Mouse (Mus musculus): ENCODE measurements around the gene Kansl2.
"Not testable (repeated sequence)": the region's sequence is repeated elsewhere in the genome, so short reads cannot be mapped to it uniquely, and the experiment has no call there.

Kansl2 gene

DNA sequence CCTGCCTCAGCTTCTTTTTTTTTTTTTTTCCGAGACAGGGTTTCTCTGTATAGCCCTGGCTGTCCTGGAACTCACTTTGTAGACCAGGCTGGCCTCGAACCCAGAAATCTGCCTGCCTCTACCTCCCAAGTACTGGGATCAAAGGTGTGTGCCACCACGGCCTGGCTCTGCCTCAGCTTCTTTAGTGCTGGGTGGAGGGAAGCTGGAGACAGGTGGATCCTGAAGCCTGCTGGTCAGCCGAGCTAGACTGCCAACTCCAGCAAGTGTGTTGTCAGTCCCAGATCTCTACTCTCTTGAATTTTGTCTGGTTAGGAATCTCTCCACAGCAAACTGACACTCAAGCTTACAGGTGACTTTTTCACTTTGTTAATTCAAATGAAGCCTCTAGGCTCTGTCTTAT lies 1.9 kb upstream of the Kansl2 start:
- DNase-seq, result no peak

DNA sequence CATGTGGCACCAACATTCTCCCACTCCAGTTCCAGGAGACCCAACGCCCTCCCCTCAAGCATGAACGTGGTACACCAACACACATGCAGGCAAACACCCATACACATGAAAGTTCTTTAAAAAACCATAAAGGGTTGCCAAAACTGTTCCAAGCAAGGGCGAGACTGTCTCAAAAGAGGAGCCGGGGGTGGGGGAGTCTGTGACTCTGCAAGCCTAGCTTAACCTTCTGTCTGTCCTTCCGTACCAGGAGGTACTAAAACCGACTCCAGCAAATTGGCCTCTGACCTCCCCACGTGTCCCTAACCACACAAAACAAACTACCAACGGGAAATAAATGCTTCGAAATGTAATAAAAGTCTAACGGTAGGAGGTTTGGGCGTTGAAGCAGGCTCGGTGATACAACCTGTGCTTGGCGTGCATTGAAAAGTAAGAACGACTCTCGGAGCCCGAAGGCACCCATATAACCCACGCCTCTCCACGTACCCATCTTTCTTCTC lies 981 bp downstream of the Kansl2 start:
- DNase-seq, result no peak

DNA sequence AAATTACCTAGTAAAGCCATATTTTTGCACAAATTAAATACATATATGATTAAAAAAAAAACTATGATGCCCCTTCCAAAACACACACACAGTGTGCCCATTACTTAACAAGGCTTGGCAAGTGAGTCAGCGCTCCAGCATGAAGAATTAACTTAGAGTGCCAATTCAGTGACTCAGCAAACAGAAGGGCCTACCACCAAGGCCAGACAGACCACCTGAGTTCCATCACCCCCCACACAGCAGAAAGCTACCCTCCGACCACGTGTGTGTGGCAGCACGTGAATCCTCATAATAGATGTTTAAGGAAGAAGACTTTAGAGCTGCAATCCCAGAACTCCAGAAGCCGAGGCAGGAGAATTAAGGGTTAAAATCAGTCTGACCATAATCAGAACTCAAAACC lies 1.8 kb downstream of the Kansl2 start:
- no peak for DNase-seq

DNA sequence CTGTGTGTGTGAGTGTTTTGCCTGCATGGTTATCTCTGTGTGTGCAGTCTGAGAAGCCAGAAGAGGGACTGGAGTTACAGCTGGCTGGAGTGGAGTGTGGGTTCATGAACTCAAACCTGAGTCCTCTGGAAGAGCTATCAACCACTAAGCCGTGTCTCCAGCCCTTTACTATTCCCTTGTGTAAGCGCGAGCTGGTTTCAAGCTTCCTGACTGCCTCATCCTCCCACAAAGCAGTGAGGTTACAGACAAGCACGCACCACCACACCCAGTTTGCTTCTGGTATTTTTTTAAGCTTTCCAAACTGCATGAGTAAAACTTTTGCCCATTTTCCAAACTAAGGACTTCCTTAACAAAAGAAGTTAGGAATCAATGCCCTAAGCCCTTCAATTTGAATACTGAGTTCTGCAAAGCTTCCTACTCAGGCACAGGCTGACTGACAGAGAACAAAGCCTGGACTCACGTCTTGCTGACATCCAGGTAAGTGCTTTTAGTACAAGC lies 5.9 kb downstream of the Kansl2 start:
- no peak for DNase-seq

DNA sequence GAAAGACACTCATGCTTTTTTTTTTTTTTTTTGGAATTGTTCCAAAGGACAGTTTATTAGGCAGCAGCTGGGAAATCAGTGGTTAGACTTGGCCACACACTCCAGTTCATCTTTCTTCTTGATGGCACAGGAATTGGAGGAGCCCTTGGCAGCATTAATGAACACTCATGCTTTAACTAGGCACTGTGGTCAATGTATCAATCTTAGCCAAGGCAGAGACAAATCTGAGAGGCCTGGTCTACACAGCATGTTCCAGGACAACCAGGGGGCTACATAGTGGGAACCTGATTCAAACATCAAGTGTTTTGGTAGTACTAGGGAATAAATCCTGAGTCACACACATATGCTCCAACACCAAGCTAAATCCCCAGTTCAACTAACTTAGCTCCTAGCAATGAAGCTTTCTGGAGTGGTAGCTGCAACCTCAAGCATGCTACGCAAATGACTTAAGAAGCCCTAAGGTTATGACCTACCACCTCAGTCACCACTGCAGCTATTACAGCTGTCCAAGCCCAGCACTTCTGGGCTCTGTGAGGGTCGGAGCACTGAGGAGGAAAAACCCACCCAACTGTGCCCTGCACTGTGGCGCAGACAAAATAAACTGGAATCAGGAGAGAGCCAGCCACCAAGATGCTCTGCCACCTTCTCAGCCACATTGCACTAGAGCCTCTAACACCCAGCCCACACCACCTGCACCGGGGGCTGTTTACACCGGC lies 6.8 kb downstream of the Kansl2 start:
- DNase-seq, result no peak

DNA sequence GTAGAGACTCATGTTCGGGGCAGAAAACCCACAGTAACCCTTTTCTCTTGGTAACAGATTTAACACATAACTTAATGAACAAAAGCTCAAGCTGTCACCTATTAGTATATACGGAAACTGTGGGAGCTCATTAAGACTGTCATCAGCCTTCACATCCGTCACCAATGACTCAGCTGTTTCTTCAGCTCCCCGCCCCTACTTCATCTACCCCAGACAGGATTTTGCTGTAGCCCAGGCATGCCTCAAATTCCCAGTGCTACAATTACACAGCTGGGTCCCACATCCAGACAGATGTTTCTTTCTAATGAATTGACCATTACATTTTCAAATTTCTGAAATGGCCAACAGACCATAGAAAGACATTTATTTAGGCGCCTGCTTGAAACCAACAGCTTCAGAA lies 8.0 kb downstream of the Kansl2 start:
- DNase-seq, result no peak

DNA sequence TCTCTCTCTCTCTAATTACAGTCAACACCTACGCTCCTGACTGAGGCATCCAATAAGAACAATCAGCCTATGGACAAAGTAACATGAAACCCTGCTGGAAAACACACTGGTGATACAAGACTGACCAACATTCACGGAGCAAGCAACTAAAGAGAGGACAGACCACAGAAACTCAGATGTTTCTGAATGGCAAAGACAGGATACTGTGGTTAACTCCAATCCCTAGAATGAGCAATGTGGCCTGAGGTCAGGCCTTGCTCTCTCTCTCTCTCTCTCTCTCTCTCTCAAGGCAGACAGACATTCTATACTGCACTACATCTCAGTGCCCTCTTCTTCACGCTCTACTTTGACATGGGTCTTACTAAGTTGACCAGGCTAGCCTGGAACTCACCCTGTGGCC lies 12.8 kb downstream of the Kansl2 start:
- DNase-seq, result no peak

DNA sequence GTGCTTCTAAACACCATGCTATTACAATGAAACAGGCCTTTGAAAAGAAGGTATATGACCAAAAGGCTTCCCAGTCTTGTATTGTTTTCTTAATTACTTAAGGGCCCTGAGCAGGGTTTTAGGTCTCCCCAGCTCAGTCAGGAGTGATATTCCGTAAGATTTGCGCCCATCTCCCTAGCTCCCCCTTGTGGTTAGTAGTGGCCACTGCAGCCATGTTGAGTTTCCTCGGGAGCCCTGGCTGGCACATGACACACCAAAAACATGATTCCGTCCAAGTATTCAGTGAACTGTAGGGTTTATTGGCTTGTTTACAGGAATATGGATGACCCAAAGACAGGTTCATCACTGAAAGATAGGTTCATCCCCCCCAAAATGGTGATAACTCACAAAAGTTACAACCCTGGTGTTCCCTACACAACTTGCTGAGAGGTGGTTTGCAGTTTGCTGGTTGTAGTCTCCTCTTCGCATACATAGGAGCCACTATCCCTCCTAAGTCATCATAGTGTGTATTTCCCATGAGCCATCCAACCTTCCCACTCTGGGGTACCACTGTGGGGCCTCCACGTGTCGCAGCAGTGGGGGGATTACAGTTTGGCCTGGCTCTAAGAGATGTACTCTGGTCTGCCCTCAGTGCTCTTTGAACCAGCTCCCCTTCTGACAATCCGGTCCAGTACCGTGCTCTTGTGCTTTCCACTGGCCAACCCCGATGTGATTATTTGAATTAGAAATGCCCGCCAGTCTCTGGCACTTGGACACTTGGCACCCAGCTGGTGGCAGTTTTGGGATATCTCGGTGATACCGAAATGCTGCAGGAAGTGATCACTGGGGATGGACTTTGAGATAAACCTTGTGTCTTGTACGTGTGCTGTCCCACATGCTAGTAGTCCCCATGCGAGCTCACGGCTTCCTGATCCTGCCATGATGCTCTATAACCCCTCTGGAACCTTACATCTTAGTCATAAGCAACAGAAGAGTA lies 16.4 kb downstream of the Kansl2 start:
- peak; percentile 68 for DNase-seq

DNA sequence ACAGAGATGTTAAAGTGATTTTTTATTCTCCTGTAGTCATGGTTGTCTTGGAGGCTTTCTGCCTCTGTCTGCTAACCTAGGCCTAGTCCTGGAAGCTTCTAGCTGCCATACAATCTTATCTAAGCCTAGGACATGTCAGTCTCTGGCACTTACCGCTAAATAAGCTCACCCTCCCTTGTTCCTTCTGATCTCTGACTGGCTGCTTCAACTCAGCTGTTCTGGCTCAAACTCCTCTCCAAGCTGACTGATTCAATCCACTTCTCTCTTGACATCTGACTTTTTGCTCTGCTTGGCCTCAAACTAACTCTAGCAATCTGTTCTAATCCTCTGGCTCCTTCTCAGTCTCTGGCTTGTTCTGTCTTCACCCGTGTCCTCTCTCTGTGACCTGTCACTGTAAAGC lies 19.2 kb downstream of the Kansl2 start:
- not testable (repeated sequence) for DNase-seq

DNA sequence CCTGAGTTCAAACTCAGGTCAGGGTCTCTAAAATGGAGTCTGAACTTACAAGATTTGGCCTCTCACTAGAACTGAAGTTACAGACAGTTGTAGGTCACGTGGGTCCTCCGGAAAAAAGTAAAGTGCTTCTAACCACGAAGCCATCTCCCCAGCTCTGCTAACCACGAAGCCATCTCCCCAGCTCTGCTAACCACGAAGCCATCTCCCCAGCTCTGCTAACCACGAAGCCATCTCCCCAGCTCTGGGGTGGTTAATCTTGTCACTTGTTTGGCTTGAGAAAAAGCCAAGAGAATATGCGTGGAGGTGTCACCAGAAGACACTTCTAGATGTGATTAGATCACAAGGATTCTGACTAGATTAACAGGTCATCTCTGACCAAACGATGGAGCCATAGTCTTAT lies 19.9 kb downstream of the Kansl2 start:
- no peak for DNase-seq

DNA sequence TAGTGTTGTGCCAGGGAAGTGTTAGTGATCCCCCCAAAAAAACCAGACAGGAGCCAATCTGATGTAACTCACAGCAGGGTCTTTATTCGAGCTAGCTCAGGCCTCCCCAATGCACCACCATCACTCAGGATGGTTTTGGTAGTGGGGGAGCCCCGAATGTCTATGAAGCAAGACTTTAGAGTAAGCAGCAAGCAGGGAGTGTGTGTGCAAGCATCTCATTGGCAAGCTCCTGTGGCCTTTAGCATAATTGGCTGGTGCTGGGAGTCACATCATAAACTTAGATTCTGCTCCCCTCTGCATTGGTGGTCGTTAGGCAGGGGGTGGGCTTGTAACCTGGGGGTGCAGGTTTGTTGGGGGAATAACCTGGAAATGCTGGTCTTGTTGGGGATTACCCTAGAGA lies 20.4 kb downstream of the Kansl2 start:
- not testable (repeated sequence) for DNase-seq

DNA sequence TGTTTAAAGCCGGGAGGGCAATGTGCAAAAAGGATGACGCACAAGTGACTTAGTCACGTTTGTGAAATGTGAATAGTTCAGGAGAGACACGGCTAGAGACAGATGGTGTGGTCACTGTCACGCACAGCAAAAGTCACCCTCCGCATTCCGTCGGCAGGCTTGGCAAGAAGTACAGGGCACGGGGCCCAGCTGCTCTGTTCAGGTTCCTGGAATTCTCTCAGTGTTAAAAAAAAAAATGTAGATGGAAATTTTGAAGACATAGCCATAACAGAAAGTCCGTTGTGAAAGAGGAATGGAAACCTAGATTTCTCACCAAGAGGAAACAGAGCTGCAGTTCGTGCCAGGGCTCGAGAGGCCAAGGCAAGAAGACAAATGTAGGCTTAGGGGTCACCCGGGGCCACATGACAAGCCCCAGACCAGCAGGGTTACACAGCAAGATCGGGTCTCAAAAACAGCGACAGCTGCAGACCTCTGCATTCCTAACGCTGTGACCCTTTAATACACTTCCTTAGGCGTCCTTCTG lies 21.2 kb downstream of the Kansl2 start:
- no peak for DNase-seq

DNA sequence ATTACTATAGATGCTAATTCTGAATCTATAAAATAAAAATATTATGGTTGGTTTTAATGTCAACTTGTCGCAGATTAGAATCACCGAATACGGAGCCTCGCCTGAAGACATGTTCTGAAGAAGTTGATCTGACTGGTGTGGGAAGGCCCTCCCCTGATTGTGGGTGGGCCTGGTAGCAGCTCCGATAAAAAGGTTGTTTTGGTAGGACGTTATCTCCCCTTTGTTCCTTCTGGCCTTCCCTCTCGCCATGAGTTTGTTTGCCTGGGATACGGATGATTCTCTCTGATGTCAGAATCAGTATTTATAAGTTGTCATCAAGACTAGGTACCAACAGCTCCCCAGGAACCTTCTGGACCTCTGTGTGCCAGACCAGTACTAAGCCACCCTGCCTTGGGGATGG lies 21.8 kb downstream of the Kansl2 start:
- no peak for DNase-seq

DNA sequence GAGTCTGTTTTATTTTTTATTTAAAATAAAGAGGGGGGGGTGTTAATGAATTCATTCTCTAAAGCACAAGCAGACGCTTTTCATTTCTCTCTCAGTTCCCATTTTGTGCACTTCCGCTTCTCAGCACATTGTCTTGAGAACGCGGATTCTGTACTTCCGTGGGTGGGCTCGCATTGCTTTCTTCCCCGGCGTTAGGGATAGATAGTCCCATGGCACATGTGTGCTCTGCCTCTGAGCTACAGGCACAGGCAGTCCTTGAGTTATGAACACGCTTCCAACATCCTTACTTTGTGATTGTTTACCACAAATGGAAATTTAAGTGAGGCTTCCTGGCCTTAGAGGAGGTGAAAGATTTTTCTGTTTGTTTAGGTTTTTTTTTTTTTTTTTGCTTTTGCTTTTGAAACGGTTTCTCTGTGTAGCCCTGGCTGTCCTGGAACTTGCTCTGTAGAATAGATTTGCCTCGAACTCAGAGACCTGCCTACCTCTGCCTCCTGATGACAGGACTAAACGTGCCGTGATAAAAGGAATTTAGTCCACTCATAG lies 22.6 kb downstream of the Kansl2 start:
- no peak for DNase-seq

DNA sequence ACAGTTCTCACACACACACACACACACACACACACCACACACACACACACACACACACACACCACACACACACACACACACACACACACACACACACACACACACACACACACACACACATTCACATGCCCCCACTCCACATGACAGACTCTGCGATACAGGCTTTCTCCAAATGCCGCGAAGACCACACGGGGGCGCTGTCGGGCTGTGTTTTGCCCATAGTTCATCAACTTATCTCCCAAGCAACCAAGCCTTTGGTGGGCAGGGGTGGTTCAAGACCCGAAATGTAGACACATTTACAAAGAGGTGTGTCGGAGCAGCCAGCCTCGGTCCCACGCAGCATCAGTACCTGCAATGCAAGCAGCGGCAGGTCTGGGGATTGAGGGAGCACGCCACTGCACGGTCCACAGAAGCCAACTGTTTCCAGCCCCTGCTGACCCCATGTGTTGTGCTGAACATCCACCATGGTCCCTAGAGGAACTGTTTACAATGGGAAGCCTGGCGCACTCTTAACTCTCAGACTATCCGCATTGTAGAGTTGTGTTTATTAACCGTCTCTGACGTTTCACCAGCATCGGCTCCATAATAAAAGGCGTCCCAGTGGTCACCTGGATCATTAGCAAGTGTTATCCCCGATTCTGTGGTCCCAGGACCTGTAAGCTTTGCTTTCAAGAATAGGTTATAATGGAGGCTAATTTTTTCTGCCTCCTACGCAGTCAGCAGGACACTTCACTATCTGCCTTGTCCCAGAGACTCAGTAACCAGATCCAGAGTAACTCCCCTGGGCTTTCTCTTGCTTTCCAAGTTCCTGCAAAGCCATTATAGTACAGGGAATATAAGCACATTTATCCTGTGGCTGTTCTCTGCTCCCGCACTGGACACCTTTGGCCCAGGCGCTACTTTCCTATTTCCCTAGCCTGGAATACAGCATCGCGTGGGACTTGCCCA lies 23.4 kb downstream of the Kansl2 start:
- peak; percentile 89 for DNase-seq

DNA sequence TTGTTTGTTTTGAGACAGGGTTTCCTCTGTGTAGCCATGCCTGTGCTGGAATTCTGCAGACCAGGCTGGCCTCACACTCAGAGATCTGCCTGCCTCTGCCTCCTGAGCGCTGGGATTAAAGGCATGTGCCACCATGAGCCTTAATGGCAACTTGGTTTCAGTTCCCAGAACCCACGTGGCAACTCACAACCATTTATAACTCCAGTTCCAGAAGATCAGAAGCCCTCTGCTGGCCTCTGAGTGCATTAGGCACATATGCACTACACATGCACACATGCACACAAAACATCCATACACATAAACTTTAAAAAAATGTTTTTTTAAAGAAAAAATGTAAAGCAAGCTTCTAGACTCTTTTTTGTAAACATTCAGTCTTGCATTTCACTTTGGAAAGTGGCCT lies 24.7 kb downstream of the Kansl2 start:
- no peak for DNase-seq

DNA sequence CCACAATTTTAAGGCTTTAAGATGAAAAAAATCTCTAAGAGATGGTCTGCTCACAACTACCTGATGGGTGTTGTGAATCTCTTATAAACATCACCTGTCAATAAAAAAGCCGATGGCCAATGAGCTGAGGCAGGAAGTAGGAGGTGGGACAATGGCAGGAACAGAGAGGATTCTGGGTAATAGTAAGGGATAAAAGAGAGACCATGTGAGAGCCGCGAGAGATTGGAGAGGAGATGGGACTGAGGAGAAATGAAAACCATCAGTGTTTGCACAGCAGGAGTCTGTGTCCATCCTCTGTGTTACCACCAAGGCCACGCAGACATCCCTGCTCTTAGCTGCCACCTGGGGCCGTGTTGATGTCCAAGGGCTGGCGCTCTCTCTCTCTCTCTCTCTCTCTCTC lies 26.7 kb downstream of the Kansl2 start:
- no peak for DNase-seq

DNA sequence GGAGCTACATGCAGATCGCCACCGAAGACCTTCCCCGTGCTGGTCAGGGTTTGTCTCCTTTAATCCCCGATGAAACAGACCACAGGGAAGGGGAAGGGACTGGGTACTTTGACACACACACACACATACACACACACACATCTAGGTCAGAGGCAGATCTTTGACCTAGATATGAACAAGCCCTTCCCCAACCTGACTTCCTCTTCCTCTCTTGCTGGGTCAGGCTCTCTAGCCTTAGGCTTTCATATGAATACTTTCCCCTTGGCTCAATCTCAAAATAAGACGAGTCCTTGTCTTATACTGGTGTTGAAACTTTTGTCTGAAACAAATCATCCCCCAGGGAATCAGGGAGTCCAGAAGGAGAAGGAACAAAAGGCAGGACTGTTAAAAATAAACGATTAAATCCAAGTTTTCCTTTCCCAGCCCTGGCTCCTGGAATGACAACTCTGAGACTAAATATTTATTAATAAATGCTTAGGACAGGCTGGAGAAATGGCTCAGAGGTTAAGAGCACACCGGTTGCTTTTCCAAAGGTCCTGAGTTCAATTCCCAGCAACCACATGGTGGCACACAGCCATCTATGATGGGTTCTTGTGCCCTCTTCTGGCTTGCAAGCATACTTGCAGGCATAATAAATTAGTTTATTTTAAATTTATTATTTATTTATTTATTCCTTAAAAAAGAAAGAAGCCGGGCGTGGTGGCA lies 27.7 kb downstream of the Kansl2 start:
- DNase-seq, result peak; percentile 30

DNA sequence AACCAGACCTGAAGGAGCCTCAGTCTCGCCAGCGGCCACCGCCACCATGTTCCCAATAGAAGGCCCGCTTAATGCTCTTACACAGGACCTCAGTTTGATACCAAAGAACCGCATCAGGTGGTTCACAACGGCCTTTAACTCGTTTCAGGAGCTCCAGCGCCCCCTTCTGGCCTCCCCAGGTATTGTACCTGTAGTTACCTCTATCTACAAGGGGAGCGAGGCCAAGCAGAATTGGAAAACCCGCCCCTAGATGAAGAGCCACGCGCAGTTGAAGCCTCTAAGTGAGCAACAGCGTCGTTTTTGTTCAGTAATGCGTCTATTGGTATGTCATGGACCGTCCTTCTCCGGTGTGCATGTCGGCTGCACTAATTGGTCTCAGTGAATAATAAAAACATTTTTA lies 29.6 kb downstream of the Kansl2 start:
- DNase-seq, result peak; percentile 70

DNA sequence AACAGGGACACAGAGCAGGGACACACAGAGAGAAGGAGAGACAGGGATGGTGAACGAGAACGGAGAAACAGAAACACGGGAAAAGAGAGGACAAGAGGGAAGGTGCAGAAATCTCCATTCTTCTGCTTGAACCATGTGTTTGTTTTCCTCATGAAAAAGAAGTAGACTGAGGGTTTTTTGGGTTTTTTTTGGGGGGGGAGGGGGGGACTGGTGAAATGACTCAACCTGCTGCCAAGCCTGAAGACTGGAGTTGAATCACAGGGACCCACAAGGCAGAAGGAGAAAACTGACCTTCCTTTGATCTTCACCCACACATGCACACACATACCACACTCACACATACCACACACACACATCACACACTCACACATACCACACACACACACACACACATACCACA lies 30.7 kb downstream of the Kansl2 start:
- DNase-seq, result no peak

DNA sequence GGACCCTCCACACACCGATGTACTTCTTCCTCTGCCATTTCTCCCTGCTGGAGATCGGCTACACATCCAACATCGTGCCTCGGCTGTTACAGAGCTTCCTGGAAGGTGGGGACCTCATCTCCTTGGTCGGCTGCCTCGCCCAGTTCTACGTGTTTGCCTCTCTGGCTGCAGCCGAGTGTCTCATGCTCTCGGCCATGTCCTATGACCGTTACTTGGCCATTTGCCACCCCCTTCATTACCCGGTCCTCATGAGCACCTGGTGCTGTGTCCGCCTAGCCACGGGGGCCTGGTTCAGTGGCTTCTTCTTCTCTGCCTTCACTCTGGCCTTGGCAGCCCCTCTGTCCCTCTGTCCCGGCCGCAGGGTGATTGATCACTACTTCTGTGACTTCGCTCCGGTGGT lies 36.4 kb downstream of the Kansl2 start:
- no peak for DNase-seq
